Mouse (Mus musculus) ES-Bruce4 (cell line): Measurements from ENCODE around the gene Krt72.

ENCODE experiments used
- CTCF ChIP-seq: IDR thresholded peaks from one replicate; pipeline ENCODE4 v1.8.1; 2011; ENCODE audit warnings: low read depth, low read length
- EP300 ChIP-seq: IDR thresholded peaks from 2 replicates; pipeline ENCODE4 v1.6.1; 2011; ENCODE audit warnings: low read depth, low read length; ENCODE audit not compliant: insufficient read depth
- POLR2A ChIP-seq: IDR thresholded peaks from one replicate; pipeline ENCODE4 v1.8.1; 2011; ENCODE audit warnings: low read length; ENCODE audit not compliant: insufficient read depth

GRCm38 (mm10) chr15:101821786-101822185 is 35.5 kb upstream of the Krt72 start:
- TF ChIP-seq EP300 (no peak), POLR2A (no peak), CTCF (no peak)
